Mouse (Mus musculus) liver, adult 2 months (tissue): Measurements from ENCODE around the gene Pdcd7.

Experiments
- CTCF ChIP-seq: fragments of 200-500 bp; IDR thresholded peaks from 2 replicates; pipeline ENCODE4 v1.5.1; 2011; ENCODE audit warnings: low read depth, low read length, control low read depth
- POLR2A ChIP-seq: fragments of 200-500 bp; IDR thresholded peaks from 2 replicates; pipeline ENCODE4 v1.6.1; 2011; ENCODE audit warnings: low read length, control low read depth; ENCODE audit not compliant: insufficient read depth; ENCODE audit errors: extremely low read depth

DNA sequence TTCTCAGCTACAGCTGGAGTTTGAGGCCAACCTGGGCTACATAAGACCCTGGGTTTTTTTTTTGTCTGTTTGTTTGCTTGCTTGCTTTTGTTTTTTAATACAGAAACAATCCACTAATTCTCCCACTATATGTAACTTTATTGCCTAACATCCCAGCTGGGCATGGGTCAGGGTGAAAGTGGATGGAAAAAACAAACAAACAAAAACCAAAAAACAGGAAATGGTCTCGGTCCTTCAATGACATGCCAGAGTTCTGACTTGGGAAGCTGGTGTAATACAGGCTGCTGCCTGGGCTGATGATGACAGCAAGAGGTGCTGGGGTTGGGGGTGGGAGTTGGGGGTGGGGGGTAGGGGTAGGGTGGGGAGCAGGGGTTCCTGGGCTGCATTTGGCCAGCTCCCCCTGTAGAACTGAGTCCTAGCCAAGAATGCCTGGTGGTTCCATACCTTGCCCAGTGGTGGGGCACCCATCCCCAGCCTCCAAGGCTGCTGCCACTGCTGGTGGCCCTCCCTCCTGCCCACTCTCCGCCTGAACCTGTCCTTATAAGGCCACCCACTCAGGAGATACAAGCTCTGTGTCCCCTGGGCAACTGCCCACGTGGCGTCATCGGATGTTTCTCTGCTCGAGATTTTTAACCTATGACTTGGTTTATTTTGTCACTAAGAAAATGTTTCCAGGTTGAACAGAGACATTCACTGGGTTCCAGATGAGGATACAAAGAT lies 36.3 kb downstream of the Pdcd7 start:
- TF ChIP-seq CTCF (no peak), POLR2A (no peak)
